Mouse (Mus musculus) hindbrain, embryonic 13.5 days (tissue): ENCODE measurements at regions not wholly inside any gene's neighbourhood (a gene's known extent, or its start where the extent isn't known, plus 50 kb on each side); places are given as distances from the start of the nearest gene placed in this dataset.

Experiments
- ATAC-seq: fragments of 200-750 bp; cut with Nextera tagmentation; 2 replicates; pipeline ENCODE4 v1.8.0; 2017; ENCODE audit warnings: moderate TSS enrichment; ENCODE audit not compliant: low FRiP score
- H3K27ac ChIP-seq: fragments of 300-500 bp; sonication (generic); 2 replicates; pipeline ENCODE4 v1.5.1; 2015; ENCODE audit warnings: inconsistent platforms, mild to moderate bottlenecking, moderate library complexity
- H3K27me3 ChIP-seq: fragments of 300-500 bp; sonication (generic); 2 replicates; pipeline ENCODE4 v1.6.1; 2015; ENCODE audit warnings: mild to moderate bottlenecking, inconsistent platforms
- H3K36me3 ChIP-seq: fragments of 300-500 bp; sonication (generic); 2 replicates; pipeline ENCODE4 v1.6.1; 2015; ENCODE audit warnings: mild to moderate bottlenecking, inconsistent platforms
- H3K4me1 ChIP-seq: fragments of 300-500 bp; sonication (generic); replicated peaks from 2 replicates; pipeline ENCODE4 v1.6.1; 2015; ENCODE audit warnings: inconsistent platforms
- H3K4me2 ChIP-seq: fragments of 300-500 bp; sonication (generic); 2 replicates; pipeline ENCODE4 v1.6.1; 2015; ENCODE audit warnings: inconsistent platforms, mild to moderate bottlenecking, moderate library complexity
- H3K4me3 ChIP-seq: fragments of 300-500 bp; sonication (generic); 2 replicates; pipeline ENCODE4 v1.5.1; 2015; ENCODE audit warnings: mild to moderate bottlenecking, inconsistent platforms
- H3K9ac ChIP-seq: fragments of 300-500 bp; sonication (generic); 2 replicates; pipeline ENCODE4 v1.6.1; 2015; ENCODE audit warnings: mild to moderate bottlenecking, inconsistent platforms
- H3K9me3 ChIP-seq: fragments of 300-500 bp; sonication (generic); 2 replicates; pipeline ENCODE4 v1.6.1; 2016; ENCODE audit warnings: inconsistent platforms
- WGBS: fragments of 180-500 bp; shearing (Covaris S2); methylation state at CpG from one replicate; pipeline ENCODE4 v1.1.7; 2015; 5-methylcytosine and 5-hydroxymethylcytosine counted together

DNA sequence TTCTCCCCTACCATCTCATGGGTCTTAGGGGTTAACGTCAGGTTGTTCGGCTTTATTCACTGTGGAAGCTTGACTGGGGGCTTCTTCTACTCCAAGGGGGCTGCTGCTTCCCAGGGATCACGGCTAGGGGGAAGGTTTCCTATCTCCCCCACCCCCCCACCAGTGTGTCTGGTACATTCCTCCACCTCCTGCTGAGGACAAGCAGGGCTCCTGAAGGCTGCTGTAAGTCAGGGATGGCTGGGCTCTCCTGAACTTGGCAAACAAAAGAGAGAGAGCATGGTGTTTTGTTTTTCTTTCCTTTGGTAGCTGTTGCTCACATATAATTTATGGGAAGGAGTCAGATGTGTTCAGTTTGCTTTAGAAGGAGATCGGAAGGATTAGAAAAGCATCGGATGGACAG lies 54.7 kb upstream of the Commd3 start:
- Histone ChIP-seq H3K4me1 (0 out of 2 replicates have a peak, but pooled peaks cover 7% of the 10 kb centered on the region), H3K4me2 (no peak overlapping the region), H3K9ac (no peak overlapping the region), H3K27ac (no peak overlapping the region), H3K27me3 (peaks cover 5% of the 10 kb centered on the region), H3K36me3 (no peaks in the 10 kb centered on the region), H3K9me3 (no peaks in the 10 kb centered on the region), H3K4me3 (no peak overlapping the region)
- WGBS, result 29% methylated on average over 5 of the region's 5 CpGs
- no peak for ATAC-seq

DNA sequence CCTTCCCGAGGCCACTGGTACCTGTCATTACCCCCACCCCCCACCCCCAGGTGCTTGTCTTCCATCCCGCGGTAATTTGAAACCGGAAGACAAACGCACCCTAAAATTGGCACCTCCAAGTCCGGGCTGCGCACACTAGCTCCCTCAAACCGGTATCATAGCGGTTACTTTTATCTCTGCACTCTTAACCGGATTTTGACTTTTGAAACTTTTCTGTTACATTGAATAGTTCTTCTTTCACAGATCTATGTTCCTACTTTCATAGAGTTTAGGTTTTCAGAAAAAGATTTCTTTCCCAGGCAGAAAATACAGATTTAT lies 62.4 kb upstream of the Commd3 start:
- no peak for ATAC-seq
- Histone ChIP-seq H3K9me3 (no peaks in the 10 kb centered on the region), H3K36me3 (no peaks in the 10 kb centered on the region), H3K27ac (no peak overlapping the region), H3K27me3 (peaks cover 61% of the 10 kb centered on the region), H3K4me1 (peaks cover 22% of the 10 kb centered on the region), H3K4me3 (peak overlapping the region; percentile 40), H3K9ac (no peak overlapping the region), H3K4me2 (peak overlapping the region; percentile 71)
- WGBS, result 6% methylated on average over 10 of the region's 10 CpGs

DNA sequence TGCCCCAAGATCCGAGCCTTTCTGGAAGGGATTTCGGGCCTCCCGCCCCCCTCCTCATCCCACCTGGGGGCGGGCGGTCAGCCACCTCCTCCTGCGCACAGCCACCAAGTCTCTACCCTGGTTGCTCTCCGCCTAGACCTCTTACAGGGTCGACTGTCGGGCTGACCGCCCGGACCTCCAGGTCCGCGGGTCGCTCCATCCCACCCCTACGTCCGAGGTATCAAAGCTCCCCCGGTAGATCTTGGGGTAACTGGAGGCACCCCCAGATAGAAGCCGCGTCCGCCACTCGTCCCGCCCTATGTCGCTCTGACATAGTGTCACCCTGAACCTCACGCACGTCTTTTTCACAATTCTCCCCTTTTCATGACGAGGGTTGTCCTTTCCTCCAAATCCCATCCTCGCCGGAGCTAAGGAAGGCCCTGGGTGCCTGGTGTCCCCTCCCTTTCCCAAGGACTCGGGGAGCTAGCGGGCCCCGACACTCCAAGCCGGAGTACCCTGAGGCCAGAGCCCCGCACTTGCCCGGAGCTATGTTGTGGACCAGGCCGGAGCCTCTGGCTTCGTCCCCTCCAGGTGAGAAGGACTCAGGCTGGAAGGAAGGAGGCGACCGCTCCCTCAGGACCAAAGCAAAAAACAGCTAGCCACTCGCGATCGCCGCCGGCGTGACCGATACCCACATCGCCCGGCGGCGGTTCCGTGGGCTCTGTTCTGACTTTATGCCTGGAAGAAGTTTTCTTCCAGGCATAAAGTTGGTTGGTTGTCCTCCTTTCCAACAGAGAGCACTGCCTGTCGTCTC lies 62.9 kb upstream of the Commd3 start:
- Histone ChIP-seq H3K27me3 (peaks cover 62% of the 10 kb centered on the region), H3K4me2 (peak overlapping the region; percentile 71), H3K27ac (no peak overlapping the region), H3K4me1 (peaks cover 22% of the 10 kb centered on the region), H3K36me3 (no peaks in the 10 kb centered on the region), H3K4me3 (peak overlapping the region; percentile 40), H3K9ac (peak overlapping the region; percentile 68), H3K9me3 (no peaks in the 10 kb centered on the region)
- under 1% methylated on average over 51 of the region's 51 CpGs for WGBS
- peak; percentile 74 for ATAC-seq

DNA sequence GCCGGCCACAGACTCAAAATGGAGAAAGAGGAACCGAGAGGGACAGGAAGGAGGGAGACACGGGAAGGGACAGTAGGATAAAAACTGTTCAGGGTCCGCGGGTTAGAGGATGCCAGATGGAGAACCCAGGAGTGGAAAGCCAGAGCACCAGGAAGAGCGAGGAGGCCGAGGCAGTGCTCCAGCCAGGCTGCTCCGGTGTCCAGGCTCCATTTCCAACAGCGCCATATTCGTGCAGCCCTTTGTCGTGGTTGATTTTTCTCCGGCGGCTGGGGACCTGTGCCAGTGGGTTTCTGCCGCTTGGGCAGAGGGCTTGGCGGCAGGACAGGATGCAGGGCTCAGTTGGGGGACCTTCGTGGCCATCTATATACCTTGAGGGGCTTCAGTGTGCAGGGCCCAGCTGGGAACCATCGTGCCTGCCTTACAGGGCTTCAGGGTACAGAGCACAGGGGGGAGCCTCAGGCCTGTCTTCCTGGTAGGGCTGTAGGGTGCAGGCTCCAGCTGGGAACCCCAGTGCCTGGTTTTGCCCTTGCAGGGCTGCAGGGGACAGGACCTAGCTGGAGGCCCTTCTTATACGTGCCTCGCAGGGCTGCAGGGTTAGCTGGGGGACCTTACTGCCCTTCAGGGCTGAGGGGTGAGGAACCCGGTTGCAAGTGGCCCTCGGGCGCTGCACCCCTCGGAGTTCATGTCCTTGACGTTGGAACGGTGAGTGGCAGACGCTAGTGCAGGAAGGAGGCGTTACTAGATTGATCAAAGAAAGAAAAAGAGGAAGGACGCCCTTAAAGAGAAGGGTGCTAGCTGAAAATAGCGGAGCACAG lies 63.7 kb upstream of the Commd3 start:
- Histone ChIP-seq H3K36me3 (no peaks in the 10 kb centered on the region), H3K27ac (no peak overlapping the region), H3K9me3 (no peaks in the 10 kb centered on the region), H3K4me2 (peak overlapping the region; percentile 71), H3K4me1 (peaks cover 22% of the 10 kb centered on the region), H3K4me3 (peak overlapping the region; percentile 40), H3K9ac (peak overlapping the region; percentile 68), H3K27me3 (peaks cover 64% of the 10 kb centered on the region)
- peak; percentile 86 for ATAC-seq
- under 1% methylated on average over 29 of the region's 29 CpGs for WGBS

DNA sequence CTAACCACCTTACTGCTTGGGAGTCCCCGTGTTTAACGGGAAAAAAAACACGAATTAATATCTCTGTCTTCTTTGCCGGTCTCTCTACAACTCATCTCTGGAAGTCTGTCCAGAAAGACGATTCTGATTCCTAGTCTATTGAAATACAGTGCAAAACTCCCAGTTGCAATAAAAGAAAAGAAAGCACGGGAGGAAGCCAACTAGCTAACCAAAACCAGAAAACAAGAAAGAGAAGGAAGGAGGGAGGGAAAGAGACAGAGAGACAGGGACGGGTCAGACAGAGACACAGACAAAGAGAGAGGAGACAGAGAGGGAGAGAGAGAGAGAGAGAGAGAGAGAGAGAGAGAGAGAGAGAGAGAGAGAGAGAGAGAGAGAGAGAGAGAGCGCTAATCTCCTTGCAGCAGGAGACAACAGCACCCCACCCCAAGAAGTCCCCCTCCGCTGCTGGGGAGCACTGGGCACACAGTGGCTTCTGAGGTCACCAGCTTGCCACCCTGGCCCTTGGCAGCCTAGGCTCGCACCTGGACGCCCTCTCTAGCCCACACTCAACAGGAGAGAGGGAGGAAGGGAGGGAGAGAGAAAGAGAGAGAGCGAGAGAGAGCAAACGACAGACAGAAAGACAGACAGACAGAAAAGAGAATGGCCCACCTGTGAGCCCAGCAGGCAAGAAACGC lies 64.5 kb upstream of the Commd3 start:
- Histone ChIP-seq H3K4me3 (peak overlapping the region; percentile 40), H3K36me3 (no peaks in the 10 kb centered on the region), H3K4me2 (peak overlapping the region; percentile 71), H3K9me3 (no peaks in the 10 kb centered on the region), H3K9ac (peak overlapping the region; percentile 68), H3K27me3 (peaks cover 61% of the 10 kb centered on the region), H3K4me1 (peaks cover 22% of the 10 kb centered on the region), H3K27ac (no peak overlapping the region)
- peak; percentile 69 for ATAC-seq
- under 1% methylated on average over 12 of the region's 14 CpGs for WGBS

DNA sequence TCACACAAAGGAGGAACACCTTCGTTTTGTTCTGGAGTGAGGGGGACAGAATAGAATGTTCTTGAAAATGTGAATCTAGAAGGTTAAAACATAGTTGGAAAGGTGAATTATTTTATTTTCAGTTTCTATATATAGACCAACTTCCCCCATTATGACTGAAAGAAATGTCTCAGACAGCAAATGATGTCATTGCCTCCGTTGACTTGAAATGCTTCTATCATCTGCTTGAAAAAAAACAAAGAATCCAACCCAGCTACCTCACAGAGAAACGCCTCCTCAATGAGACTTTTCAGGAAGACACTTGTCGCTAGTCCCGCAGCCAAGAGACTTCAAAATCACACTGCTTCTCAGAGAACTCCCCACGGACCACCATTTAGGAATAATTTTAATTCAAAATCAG lies 65.1 kb upstream of the Commd3 start:
- peak overlapping the region; percentile 71 for H3K4me2 ChIP-seq
- no peaks in the 10 kb centered on the region for H3K36me3 ChIP-seq
- peak overlapping the region; percentile 40; the same call in 1 of the 2 replicates for H3K4me3 ChIP-seq
- no peak for ATAC-seq
- peaks cover 56% of the 10 kb centered on the region for H3K27me3 ChIP-seq
- no peak overlapping the region; the same call in 1 of the 2 replicates for H3K9ac ChIP-seq
- WGBS, result 7% methylated on average over 6 of the region's 6 CpGs
- no peak overlapping the region for H3K27ac ChIP-seq
- peaks cover 22% of the 10 kb centered on the region for H3K4me1 ChIP-seq
- H3K9me3 ChIP-seq, result no peaks in the 10 kb centered on the region

DNA sequence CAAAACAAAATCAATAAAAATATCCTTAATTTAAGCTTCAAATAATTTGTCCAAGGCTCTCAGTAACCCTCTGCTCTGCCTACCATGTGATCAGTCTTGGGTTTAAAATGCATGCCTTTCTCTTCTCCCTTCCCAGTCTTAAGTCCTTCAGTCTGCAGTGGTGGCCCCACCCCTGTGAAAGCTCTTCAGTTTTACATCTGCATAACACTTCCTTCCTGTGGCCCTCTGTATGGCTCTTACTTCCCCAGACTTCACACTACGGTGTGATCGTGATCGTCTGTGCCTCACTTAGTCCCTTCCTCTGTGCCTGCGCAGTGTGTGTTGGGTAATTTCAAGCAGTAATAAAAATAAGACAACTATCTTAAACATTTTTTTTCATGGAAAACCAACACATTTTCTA lies 80.0 kb upstream of the Commd3 start:
- no peak for ATAC-seq
- 73% methylated on average over 4 of the region's 4 CpGs for WGBS
- H3K9ac ChIP-seq, result no peak overlapping the region
- H3K36me3 ChIP-seq, result no peaks in the 10 kb centered on the region
- no peak overlapping the region for H3K4me3 ChIP-seq
- H3K9me3 ChIP-seq, result no peaks in the 10 kb centered on the region
- peaks cover 3% of the 10 kb centered on the region; the same call in 1 of the 2 replicates for H3K4me1 ChIP-seq
- no peak overlapping the region for H3K27ac ChIP-seq
- H3K4me2 ChIP-seq, result no peak overlapping the region
- H3K27me3 ChIP-seq, result no peaks in the 10 kb centered on the region; the same call in 1 of the 2 replicates

DNA sequence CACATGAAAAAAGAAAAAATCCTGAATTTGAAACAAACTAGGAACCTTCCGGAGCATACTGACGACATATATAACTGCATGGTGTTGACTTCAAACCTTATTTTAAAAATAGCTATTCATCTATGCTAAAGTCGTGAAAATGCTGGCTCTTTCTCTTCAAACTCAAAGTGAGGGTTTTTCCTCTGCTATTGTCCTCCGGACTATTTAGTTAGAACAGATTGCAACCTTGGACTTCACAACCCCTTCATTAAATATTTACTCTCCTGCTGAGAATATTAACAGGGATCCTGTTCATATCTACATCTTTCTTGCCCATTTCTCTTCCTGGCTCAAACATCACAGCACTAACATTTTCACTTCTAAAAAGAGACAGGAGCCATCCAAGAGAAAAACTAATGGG lies 84.0 kb upstream of the Commd3 start:
- H3K27ac ChIP-seq, result no peak overlapping the region
- no peaks in the 10 kb centered on the region for H3K9me3 ChIP-seq
- H3K4me2 ChIP-seq, result peak overlapping the region; percentile 68
- peak overlapping the region; percentile 64 for H3K4me3 ChIP-seq
- 5% methylated on average over 4 of the region's 4 CpGs for WGBS
- no peak for ATAC-seq
- H3K36me3 ChIP-seq, result no peaks in the 10 kb centered on the region
- H3K27me3 ChIP-seq, result no peaks in the 10 kb centered on the region; the same call in 1 of the 2 replicates
- peaks cover 3% of the 10 kb centered on the region; the same call in 1 of the 2 replicates for H3K4me1 ChIP-seq
- H3K9ac ChIP-seq, result peak overlapping the region; percentile 65

DNA sequence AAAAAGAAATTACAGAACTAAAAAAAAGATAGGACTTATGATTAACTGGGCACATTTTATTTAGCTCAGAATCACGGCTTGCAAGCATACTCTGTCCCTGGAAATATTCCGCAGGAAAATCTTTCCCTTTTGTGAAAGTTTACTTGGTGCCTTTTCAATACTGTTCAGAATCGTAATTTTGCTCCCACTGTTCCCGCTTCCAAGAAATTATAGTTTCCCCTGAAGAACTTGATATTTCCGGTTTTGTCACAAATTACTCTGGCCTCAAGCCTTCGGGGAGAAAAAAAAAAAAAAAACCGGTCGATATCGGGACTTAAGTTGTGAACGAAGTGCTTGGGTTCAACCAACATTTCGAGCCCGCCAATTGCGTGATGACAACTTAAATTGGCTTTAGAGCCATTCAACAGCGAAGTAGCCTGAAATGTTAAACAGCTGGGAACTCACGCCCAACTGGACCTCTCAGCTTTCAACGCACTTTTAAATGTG lies 84.4 kb upstream of the Commd3 start:
- Histone ChIP-seq H3K9ac (peak overlapping the region; percentile 65), H3K27me3 (no peaks in the 10 kb centered on the region; the same call in 1 of the 2 replicates), H3K36me3 (no peaks in the 10 kb centered on the region), H3K27ac (peak overlapping the region; percentile 80; the same call in 1 of the 2 replicates), H3K4me2 (peak overlapping the region; percentile 68), H3K4me1 (peaks cover 3% of the 10 kb centered on the region; the same call in 1 of the 2 replicates), H3K9me3 (no peaks in the 10 kb centered on the region), H3K4me3 (peak overlapping the region; percentile 64)
- WGBS, result under 1% methylated on average over 16 of the region's 16 CpGs
- ATAC-seq, result no peak; the same call in 1 of the 2 replicates

DNA sequence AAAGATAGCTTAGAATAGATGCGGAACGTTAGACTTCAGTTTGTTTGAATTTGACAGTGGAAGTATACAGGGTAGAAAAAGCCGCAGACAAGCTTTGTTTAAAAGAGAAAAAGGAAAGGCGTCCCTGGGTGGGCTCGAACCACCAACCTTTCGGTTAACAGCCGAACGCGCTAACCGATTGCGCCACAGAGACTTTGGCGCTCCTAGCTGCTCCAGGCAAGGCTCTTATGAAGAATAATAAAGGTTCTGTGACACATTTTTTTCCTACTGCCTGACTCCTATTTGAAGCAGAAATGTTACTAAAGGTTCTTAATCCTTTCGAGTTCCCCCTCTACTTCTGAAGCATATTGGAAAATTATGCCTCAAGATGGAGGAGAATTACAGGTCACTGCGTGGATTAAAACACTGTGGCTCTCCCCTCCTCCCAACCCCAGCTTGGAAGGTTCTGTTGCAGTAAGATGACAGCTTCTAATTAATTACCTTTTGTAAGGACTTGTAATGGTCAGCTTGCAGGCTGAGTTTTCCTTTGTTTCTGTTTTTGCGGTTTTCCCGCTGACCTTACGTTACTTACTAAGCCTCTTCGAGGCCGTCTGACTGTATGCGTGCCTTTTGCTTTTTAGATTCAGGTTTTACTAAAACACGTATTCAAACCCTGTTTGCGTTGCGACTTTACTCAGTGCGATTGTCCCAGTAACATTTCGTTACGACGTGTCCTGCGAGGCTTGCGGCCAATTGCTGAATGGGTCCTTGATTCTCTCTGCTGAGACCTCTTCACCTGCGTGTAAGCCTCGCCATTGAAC lies 85.1 kb upstream of the Commd3 start:
- H3K9ac ChIP-seq, result peak overlapping the region; percentile 65
- WGBS, result under 1% methylated on average over 31 of the region's 31 CpGs
- no peaks in the 10 kb centered on the region; the same call in 1 of the 2 replicates for H3K27me3 ChIP-seq
- peak overlapping the region; percentile 68 for H3K4me2 ChIP-seq
- ATAC-seq, result peak; percentile 88
- peaks cover 3% of the 10 kb centered on the region; the same call in 1 of the 2 replicates for H3K4me1 ChIP-seq
- H3K36me3 ChIP-seq, result no peaks in the 10 kb centered on the region
- peak overlapping the region; percentile 80 for H3K27ac ChIP-seq
- no peaks in the 10 kb centered on the region for H3K9me3 ChIP-seq
- peak overlapping the region; percentile 64 for H3K4me3 ChIP-seq

DNA sequence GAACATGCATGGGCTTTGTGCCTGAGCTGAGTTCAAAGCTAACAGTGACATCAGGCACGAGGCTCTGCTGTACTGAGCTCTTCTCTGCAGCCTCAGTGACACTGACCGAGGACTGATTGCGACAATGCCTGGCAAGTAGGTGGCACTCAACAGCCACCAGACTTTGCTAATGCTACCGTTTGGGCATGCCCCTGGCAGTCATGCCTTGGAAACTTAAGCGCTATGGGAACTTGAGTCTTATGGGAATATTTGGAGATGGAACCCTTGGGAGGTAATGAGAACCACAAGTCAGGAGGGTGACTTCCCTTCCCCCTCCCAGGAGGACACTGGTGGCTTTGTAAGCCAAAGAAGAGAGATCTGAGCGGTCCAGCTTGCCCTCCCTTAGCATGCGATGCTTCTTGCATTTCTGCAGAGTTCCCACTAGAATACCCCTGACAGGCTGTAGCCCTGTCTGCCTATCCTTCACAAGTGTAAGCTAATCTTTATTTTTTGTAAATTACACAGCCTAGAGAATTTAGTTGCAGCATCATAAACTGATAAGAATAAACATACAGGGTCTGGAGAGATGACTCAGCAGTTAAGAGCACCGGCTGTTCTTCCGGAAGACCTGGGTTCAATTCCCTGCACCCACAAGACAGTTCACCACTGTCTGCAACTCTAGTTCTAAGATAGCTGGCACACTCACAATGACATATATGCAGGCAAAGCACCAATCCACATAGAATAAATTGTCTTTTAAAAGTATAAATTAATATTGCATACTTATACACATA lies 86.4 kb upstream of the Commd3 start:
- no peaks in the 10 kb centered on the region; the same call in 1 of the 2 replicates for H3K27me3 ChIP-seq
- no peaks in the 10 kb centered on the region for H3K36me3 ChIP-seq
- no peak for ATAC-seq
- H3K27ac ChIP-seq, result no peak overlapping the region
- 42% methylated on average over 9 of the region's 9 CpGs for WGBS
- no peak overlapping the region for H3K9ac ChIP-seq
- H3K4me2 ChIP-seq, result no peak overlapping the region
- peaks cover 3% of the 10 kb centered on the region; the same call in 1 of the 2 replicates for H3K4me1 ChIP-seq
- no peak overlapping the region for H3K4me3 ChIP-seq
- H3K9me3 ChIP-seq, result no peaks in the 10 kb centered on the region
